Mouse (Mus musculus) cortical plate, adult 2 months (tissue): ENCODE results near the gene Smarcd3. TPM values are rescaled to one million over a fixed set of nuclear protein-coding genes. Genes with fewer than 3 reads are reported as not detected.

Experiments used
- H3K27ac ChIP-seq: fragments of 200-500 bp; 2 replicates; pipeline ENCODE4 v1.5.1; 2012; ENCODE audit warnings: low read length, control low read depth, inconsistent platforms; ENCODE audit not compliant: insufficient read depth
- H3K4me1 ChIP-seq: fragments of 200-500 bp; 2 replicates; pipeline ENCODE4 v1.6.1; 2011; ENCODE audit warnings: low read length; ENCODE audit not compliant: control insufficient read depth, insufficient read depth
- H3K4me3 ChIP-seq: fragments of 200-500 bp; 2 replicates; pipeline ENCODE4 v1.5.1; 2011; ENCODE audit warnings: mild to moderate bottlenecking, low read length, control low read depth; ENCODE audit not compliant: insufficient read depth
- CTCF ChIP-seq: fragments of 200-500 bp; IDR thresholded peaks from 2 replicates; pipeline ENCODE4 v1.5.1; 2011; ENCODE audit warnings: mild to moderate bottlenecking, control low read depth, low read length; ENCODE audit not compliant: insufficient read depth; ENCODE audit errors: extremely low read depth
- POLR2A ChIP-seq: fragments of 200-500 bp; IDR thresholded peaks from 2 replicates; pipeline ENCODE4 v1.6.1; 2011; ENCODE audit warnings: mild to moderate bottlenecking, low read length, control low read depth; ENCODE audit not compliant: insufficient read depth; ENCODE audit errors: extremely low read depth
- polyA plus RNA-seq: library from polyadenylated mRNA; depleted of rRNA; stranded (reverse); fragments of >200 nt; gene quantifications from 2 replicates; pipeline ENCODE4 v1.2.3, GENCODE M21; 2012

Gene Smarcd3
- polyA plus RNA-seq, 1 experiment = 97.9 TPM

GRCm38 (mm10) chr5:24597901-24598569, 26.2 kb downstream of the Smarcd3 start:
- H3K27ac ChIP-seq = peak overlapping the region; percentile 5; the same call in 1 of the 2 replicates
- H3K4me1 ChIP-seq = peaks cover 14% of the 10 kb centered on the region
- peak overlapping the region; percentile 27 for H3K4me3 ChIP-seq
- no peak for TF ChIP-seq POLR2A

GRCm38 (mm10) chr5:24597221-24597728, 26.9 kb downstream of the Smarcd3 start:
- Histone ChIP-seq H3K4me1 (peaks cover 14% of the 10 kb centered on the region), H3K4me3 (peak overlapping the region; percentile 1; the same call in 1 of the 2 replicates), H3K27ac (peak overlapping the region; percentile 88)
- TF ChIP-seq POLR2A (no peak), CTCF (peak; percentile 58; the same call in 1 of the 2 replicates)

- Histone ChIP-seq H3K4me3 (0 out of 2 replicates have a peak overlapping the region, but pooled peaks have one; percentile 1), H3K27ac (peak overlapping the region; percentile 88), H3K4me1 (peaks cover 14% of the 10 kb centered on the region)
- TF ChIP-seq POLR2A (peak; percentile 41; the same call in 1 of the 2 replicates), CTCF (no peak)
Measured at GRCm38 (mm10) chr5:24596519-24597171, 27.6 kb downstream of the Smarcd3 start.

GRCm38 (mm10) chr5:24595786-24596380, 28.3 kb downstream of the Smarcd3 start:
- TF ChIP-seq CTCF (no peak), POLR2A (no peak)
- Histone ChIP-seq H3K27ac (peak overlapping the region; percentile 87), H3K4me3 (no peak overlapping the region), H3K4me1 (peaks cover 14% of the 10 kb centered on the region)

GRCm38 (mm10) chr5:24595261-24595660, 28.9 kb downstream of the Smarcd3 start:
- H3K27ac ChIP-seq = no peak overlapping the region

GRCm38 (mm10) chr5:24594346-24594745, 29.9 kb downstream of the Smarcd3 start:
- peaks cover 14% of the 10 kb centered on the region for H3K4me1 ChIP-seq
- no peak overlapping the region for H3K27ac ChIP-seq
- TF ChIP-seq POLR2A = no peak
- TF ChIP-seq CTCF = no peak
- H3K4me3 ChIP-seq = no peak overlapping the region

More at GRCm38 (mm10) chr5:24595261-24595660, 28.9 kb downstream of the Smarcd3 start:
- H3K4me3 ChIP-seq = no peak overlapping the region
- H3K4me1 ChIP-seq = peaks cover 14% of the 10 kb centered on the region
- TF ChIP-seq POLR2A (no peak), CTCF (no peak)

GRCm38 (mm10) chr5:24593928-24594327, 30.3 kb downstream of the Smarcd3 start:
- Histone ChIP-seq H3K4me1 (peaks cover 14% of the 10 kb centered on the region), H3K4me3 (no peak overlapping the region), H3K27ac (no peak overlapping the region)
- TF ChIP-seq CTCF (no peak), POLR2A (peak; percentile 15; the same call in 1 of the 2 replicates)

GRCm38 (mm10) chr5:24593230-24593629, 31.0 kb downstream of the Smarcd3 start:
- Histone ChIP-seq H3K4me3 (no peak overlapping the region), H3K27ac (no peak overlapping the region), H3K4me1 (peaks cover 16% of the 10 kb centered on the region)
- TF ChIP-seq CTCF (no peak), POLR2A (no peak)

- Histone ChIP-seq H3K4me3 (no peak overlapping the region), H3K4me1 (peaks cover 14% of the 10 kb centered on the region), H3K27ac (no peak overlapping the region; the same call in 1 of the 2 replicates)
- TF ChIP-seq POLR2A (peak; percentile 20; the same call in 1 of the 2 replicates), CTCF (no peak)
Measured at GRCm38 (mm10) chr5:24592471-24593160, 31.6 kb downstream of the Smarcd3 start.
